8 mouse cellular contexts compared by ENCODE assay signal in genomic region chr6:128362381-128363006, GRCm38 (mm10). TPM values are rescaled to one million over a fixed set of nuclear protein-coding genes. Genes with fewer than 3 reads are reported as not detected.
DNase-seq lines count a peak whose midpoint lies in the region; ATAC-seq lines count a peak whose summit lies in the region.

Gene Rhno1 (minus strand): TSS chr6:128362911.
Gene Foxm1 (plus strand): TSS chr6:128362967.

- peak; percentile 82 for ATAC-seq in inflammation-experienced regulatory T-cells, adult 6 months
- peak; percentile 64 for ATAC-seq in megakaryocyte progenitor cell, adult 5-6 weeks (replicated peaks; ENCODE audit: poor library complexity)

- peak; percentile 89 to 95 for DNase-seq in adrenal gland, adult (ENCODE audit: inconsistent age in 2 of 2, low spot score in 1 of 2)
- DNase-seq in embryo, embryonic 10 days (ENCODE audit: low spot score), result peak; percentile 92
- DNase-seq in gastrocnemius, postnatal 14 days, result peak; percentile 86
- peak; percentile 72 to 83 for DNase-seq in left cerebral cortex, postnatal 14 days (ENCODE audit: low spot score in 2 of 2)
- peak; percentile 84 for DNase-seq in right cerebral cortex, postnatal 14 days
- DNase-seq in urinary bladder, postnatal 25 days (ENCODE audit: low spot score), result peak; percentile 79

- intact Hi-C loops in gastrocnemius, postnatal 14 days (cut with DNase I; ENCODE audit: low total_unique reads), result no loop called here
- intact Hi-C loops in left cerebral cortex, postnatal 14 days (cut with DNase I), result loop anchor here (5.0 kb wide), 2 partner anchors 50 to 115 kb away; no protein-coding TSS in a partner anchor

RNA-seq across cellular contexts. Expression of gene Rhno1, which starts in this region (rescaled TPM):
- total RNA-seq in gastrocnemius, postnatal 14 days (2021), result 1 to 10 TPM; 9.0 to 9.7 TPM
- 10 to 100 TPM; 62.0 to 75.7 (median 67.7) TPM for polyA plus RNA-seq in inflammation-experienced regulatory T-cells, adult 6 months (2017; shearing (Covaris generic))
- 10 to 100 TPM; 16.3 to 18.2 TPM for total RNA-seq in left cerebral cortex, postnatal 14 days (2021)
- total RNA-seq in megakaryocyte progenitor cell, adult 5-6 weeks (2015), result 53.5 and 71.5 TPM in 2 replicates
- total RNA-seq in megakaryocyte progenitor cell, adult 5-6 weeks (2017), result 47.8 and 54.8 TPM in 2 replicates

RNA-seq across cellular contexts. Expression of gene Foxm1, which starts in this region (rescaled TPM):
- total RNA-seq in gastrocnemius, postnatal 14 days (2021), result 1 to 10 TPM; 4.1 to 4.4 TPM
- polyA plus RNA-seq in inflammation-experienced regulatory T-cells, adult 6 months (2017; shearing (Covaris generic)), result 1 to 10 TPM; 2.0 to 9.6 (median 2.7) TPM
- 1 to 10 TPM; 2.0 to 2.1 TPM for total RNA-seq in left cerebral cortex, postnatal 14 days (2021)
- 40.3 and 41.8 TPM in 2 replicates for total RNA-seq in megakaryocyte progenitor cell, adult 5-6 weeks (2015)
- total RNA-seq in megakaryocyte progenitor cell, adult 5-6 weeks (2017), result 12.3 and 15.5 TPM in 2 replicates

Comparison
In these comparisons a context has a peak if more than half of its experiments do, and no peak if none do; other contexts are left out.
1. Peak in every context shown above with its lines: DNase-seq and ATAC-seq.